Mouse (Mus musculus) 3T3-L1 (cell line): Measurements from ENCODE around the gene Gnas.

Experiments
- DNase-seq: peaks from one replicate; pipeline ENCODE4 v3.0.0-alpha.2; 2015; ENCODE audit warnings: low read depth, low spot score

The Gnas gene

GRCm38 (mm10) chr2:174327295-174327981 is 43.3 kb downstream of the Gnas start:
- peak; percentile 78 for DNase-seq

GRCm38 (mm10) chr2:174328358-174328905 is 44.3 kb downstream of the Gnas start:
- DNase-seq: no peak

GRCm38 (mm10) chr2:174328926-174329662 is 45.0 kb downstream of the Gnas start:
- DNase-seq: peak; percentile 82

DNA sequence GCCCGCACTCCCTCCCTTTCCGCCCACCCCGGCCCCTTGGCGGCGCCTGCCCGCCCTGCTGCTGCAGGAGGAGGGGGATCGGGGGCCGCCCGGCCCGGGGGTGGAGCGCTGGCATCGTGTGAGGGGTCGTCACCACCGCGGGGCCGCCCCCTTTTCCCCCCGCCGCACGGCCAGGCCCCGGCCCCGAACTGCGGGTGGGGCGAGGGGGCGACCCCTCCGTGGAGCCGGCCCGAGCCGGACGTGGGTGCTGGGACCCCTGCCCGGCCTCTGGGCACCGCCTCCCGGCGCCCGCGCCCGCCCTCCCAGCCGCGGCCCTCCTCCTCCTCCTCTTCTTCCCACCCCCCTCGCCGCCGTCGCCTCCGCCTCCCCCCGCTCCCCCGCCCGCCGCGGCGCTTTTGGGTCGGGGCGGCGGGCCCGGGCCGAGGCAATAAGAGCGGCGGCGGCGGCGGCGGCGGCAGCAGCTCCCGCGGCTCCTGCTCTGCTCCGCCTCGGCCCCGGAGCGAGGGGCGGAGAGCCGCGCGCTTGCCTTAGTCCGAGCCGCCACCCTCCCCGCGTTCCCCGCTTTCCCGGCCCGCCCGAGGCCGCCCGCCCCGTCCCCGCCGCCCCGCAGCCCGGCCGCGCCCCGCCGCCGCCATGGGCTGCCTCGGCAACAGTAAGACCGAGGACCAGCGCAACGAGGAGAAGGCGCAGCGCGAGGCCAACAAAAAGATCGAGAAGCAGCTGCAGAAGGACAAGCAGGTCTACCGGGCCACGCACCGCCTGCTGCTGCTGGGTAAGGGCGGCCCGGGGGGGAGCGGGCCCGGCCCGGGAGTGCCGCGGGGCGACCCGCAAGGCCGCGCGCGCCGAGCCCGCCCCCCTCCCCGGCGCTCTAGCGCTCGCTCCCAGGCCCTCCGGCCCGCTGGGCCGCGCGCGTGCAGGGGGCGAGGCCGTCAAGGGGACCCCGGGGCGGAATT is 45.8 kb downstream of the Gnas start:
- peak; percentile 59 for DNase-seq

GRCm38 (mm10) chr2:174330616-174331191 is 46.6 kb downstream of the Gnas start:
- peak; percentile 68 for DNase-seq

- no peak for DNase-seq
Observed at GRCm38 (mm10) chr2:174331282-174332030, 47.3 kb downstream of the Gnas start.

DNA sequence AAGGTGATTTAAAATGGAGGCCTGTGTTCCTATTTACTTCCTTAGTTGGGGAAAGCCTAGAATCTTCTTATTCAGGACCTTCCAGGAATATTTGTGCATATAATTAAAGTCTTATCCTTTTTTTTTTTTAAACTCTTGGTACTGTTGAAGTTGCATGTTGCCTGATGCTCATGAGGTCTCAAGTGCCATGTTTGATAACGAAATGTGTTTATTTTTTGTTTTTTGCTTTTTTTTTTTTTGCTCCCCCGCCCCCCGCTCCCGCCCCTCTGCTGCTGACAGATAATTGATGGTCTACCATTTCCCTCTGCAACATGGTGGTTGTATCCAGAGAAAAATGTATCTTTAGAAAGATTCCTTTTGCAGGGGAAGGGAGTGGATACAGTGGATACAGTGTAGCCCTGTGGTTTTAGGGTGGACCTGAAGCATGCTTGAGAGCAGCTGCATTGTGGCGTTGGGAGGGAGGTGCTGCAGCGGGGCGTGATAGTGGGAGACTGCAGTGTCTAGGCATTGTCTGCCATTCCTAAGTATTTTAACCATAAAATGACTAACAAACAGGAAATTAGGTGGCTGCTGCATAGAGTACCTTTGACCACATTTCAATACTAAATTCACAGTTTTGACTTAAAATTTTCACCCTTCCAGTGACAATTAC is 49.2 kb downstream of the Gnas start:
- DNase-seq: peak; percentile 40

GRCm38 (mm10) chr2:174334415-174334814 is 50.3 kb downstream of the Gnas start:
- DNase-seq: no peak

- no peak for DNase-seq
Observed at GRCm38 (mm10) chr2:174337275-174337674, 53.2 kb downstream of the Gnas start.

DNA sequence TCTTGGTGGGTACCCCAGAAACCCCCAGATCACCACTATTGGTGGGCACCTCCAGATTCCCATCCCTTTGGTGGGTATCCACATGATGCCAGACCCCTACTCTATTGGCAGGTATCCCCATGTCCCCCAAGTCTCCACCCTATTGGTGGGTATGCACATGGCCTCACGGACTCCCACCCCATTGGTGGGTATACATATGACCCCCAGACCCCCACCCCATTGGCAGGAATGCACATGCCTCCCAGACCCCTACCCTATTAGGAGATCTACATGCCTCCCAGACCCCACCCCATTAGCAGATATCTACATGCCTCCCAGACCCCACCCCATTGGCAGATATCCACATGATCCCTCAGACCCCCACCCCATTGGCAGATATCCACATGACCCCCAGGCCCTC is 55.6 kb downstream of the Gnas start:
- no peak for DNase-seq

- DNase-seq: no peak
Observed at GRCm38 (mm10) chr2:174340229-174340892, 56.2 kb downstream of the Gnas start.

GRCm38 (mm10) chr2:174340893-174341580 is 56.9 kb downstream of the Gnas start:
- DNase-seq: no peak

DNA sequence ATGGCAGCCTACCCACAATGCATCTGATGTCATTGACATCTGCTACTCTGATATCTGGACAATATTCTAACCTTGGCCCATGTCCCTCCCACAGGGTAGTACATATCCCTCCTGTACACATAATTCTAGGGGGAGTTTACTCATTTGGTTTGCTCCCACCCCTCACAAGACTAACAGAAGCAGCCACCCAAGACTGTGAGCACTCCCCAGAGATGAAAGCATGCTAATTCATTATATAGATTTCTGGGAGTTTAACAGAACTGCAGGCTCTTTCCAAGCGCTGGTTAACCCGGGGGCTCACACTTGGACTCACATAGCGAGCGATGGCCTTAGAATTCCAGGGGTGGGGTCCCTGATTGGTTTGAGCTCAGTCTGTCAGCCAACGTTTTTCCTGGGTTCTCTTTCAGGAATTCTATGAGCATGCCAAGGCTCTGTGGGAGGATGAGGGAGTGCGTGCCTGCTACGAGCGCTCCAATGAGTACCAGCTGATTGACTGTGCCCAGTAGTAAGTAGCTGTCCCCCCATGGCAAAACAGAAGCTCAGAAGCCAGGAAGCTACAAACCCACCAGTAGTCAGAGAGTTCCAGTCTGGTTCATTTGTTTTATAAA is 58.8 kb downstream of the Gnas start:
- no peak for DNase-seq

- DNase-seq: no peak
Observed at GRCm38 (mm10) chr2:174343566-174343965, 59.4 kb downstream of the Gnas start.

DNA sequence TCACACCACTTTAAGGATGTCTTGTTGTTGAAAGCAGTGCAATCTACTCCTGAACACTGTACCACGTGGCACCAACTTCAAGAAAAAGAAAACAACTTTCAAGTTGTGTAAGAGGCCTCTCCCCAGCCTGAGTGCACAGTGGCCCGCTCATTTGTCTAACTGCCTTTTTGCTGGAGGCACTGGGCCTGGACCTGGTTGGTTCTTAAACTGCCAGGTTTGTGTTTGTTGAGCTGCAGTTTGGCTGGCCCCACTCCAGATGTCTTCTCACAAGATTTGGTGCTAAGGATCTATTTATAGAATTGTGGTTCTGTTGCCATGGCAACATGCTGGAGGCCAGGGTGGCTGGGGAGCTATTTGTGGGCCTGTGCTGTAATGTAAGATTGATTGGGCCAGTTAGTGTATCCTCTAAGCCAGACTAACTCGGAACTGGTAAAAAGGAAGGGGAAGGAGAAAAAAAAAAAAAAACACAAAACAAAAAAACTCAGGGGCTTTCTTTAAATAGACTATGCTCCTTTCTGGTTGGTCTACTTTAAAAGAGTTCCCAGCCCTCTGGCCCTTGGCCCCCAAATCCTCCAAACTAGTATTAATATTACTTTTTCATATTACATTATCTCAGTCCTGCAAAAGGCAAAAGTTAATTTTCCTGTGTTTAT is 60.0 kb downstream of the Gnas start:
- DNase-seq: peak; percentile 99

DNA sequence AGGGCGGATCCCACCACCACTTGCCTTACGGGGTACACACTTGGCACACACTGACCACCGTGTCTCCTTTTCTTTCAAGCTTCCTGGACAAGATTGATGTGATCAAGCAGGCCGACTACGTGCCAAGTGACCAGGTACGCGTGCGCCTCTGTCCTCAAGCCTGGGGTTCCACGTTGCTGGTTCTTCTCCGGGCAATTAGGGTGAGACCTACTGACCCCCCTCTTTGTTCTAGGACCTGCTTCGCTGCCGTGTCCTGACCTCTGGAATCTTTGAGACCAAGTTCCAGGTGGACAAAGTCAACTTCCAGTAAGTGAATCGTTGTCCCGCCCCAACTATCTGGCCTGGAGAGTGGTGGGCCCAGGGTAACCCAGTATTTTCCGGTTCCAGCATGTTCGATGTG is 60.9 kb downstream of the Gnas start:
- DNase-seq: no peak

- no peak for DNase-seq
Observed at GRCm38 (mm10) chr2:174346612-174346998, 62.5 kb downstream of the Gnas start, which contains the start of gene Gm20721. Gene Gm20721 (minus strand): TSS chr2:174346712.
